Mouse (Mus musculus) cerebellum, adult 8-10 months (tissue): ENCODE measurements around the gene Olfr898.

Source experiments
- DNase-seq: peaks from one replicate; pipeline ENCODE4 v3.0.0; 2022

Olfr898 gene

GRCm38 (mm10) chr9:38348111-38348510 lies at the start of gene Olfr898:
TSS of gene Olfr898 (plus strand) at chr9:38348411.
- DNase-seq, result no peak

GRCm38 (mm10) chr9:38328760-38329159 lies 19.5 kb upstream of the Olfr898 start, which contains the start of gene Olfr25:
TSS of gene Olfr25 (plus strand) at chr9:38329060.
- no peak for DNase-seq

GRCm38 (mm10) chr9:38366596-38366995 lies 18.4 kb downstream of the Olfr898 start, which contains the start of gene Olfr250:
TSS of gene Olfr250 (plus strand) at chr9:38366896.
- DNase-seq, result no peak

GRCm38 (mm10) chr9:38376786-38377185 lies 28.6 kb downstream of the Olfr898 start, which contains the start of gene Olfr251:
TSS of gene Olfr251 (plus strand) at chr9:38377086.
- no peak for DNase-seq

- no peak for DNase-seq
Observed at GRCm38 (mm10) chr9:38401398-38401797, 53.2 kb downstream of the Olfr898 start, which contains the start of gene Olfr147. TSS of gene Olfr147 (plus strand) at chr9:38401698.
